Mouse (Mus musculus) lung, embryonic 16.5 days (tissue): ENCODE data around the gene Tmco5. TPM values are rescaled to one million over a fixed set of nuclear protein-coding genes. Genes with fewer than 3 reads are reported as not detected.
A peak's percentile ranks its signal among the peaks of the same experiment; 100 is the strongest.

Experiments used
- ATAC-seq: fragments of 200-750 bp; cut with Nextera tagmentation; 2 replicates; pipeline ENCODE4 v1.8.0; 2017; ENCODE audit warnings: low read depth, mild to moderate bottlenecking, moderate library complexity
- H3K27ac ChIP-seq: fragments of 300-500 bp; sonication (generic); 2 replicates; pipeline ENCODE4 v1.5.1; 2014; ENCODE audit warnings: mild to moderate bottlenecking, control low read depth, low read length
- H3K27me3 ChIP-seq: fragments of 300-500 bp; sonication (generic); 2 replicates; pipeline ENCODE4 v1.6.1; 2014; ENCODE audit warnings: low read depth, low read length, mixed read lengths; ENCODE audit not compliant: control insufficient read depth, insufficient read depth
- H3K36me3 ChIP-seq: fragments of 300-500 bp; sonication (generic); 2 replicates; pipeline ENCODE4 v1.6.1; 2014; ENCODE audit warnings: low read length; ENCODE audit not compliant: control insufficient read depth, insufficient read depth
- H3K4me1 ChIP-seq: fragments of 300-500 bp; sonication (generic); replicated peaks from 2 replicates; pipeline ENCODE4 v1.6.1; 2014; ENCODE audit warnings: low read length, mixed read lengths; ENCODE audit not compliant: control insufficient read depth, insufficient read depth
- H3K4me2 ChIP-seq: fragments of 300-500 bp; sonication (generic); 2 replicates; pipeline ENCODE4 v1.6.1; 2014; ENCODE audit warnings: low read depth, low read length, control low read depth
- H3K4me3 ChIP-seq: fragments of 300-500 bp; sonication (generic); 2 replicates; pipeline ENCODE4 v1.5.1; 2014; ENCODE audit warnings: mild to moderate bottlenecking, low read length, control low read depth
- H3K9ac ChIP-seq: fragments of 300-500 bp; sonication (generic); 2 replicates; pipeline ENCODE4 v1.6.1; 2014; ENCODE audit warnings: low read length, control low read depth
- H3K9me3 ChIP-seq: fragments of 300-500 bp; sonication (generic); 2 replicates; pipeline ENCODE4 v1.6.1; 2016; ENCODE audit warnings: low read length; ENCODE audit not compliant: control insufficient read depth
- WGBS: fragments of 180-500 bp; shearing (Covaris S2); extraction: QIAGEN DNeasy Blood & Tissue Kit; methylation state at CpG from one replicate; pipeline ENCODE4 v1.1.7; 2014; 5-methylcytosine and 5-hydroxymethylcytosine counted together
- polyA plus RNA-seq: library from polyadenylated mRNA; unstranded; fragments of >200 nt; fragmentation: Nextera tagmentation; extraction: Ambion mirVana; gene quantifications from 2 replicates; pipeline ENCODE4 v1.2.1, GENCODE M21; 2015

Gene Tmco5
- not detected in 2 replicates for polyA plus RNA-seq

GRCm38 (mm10) chr2:116878391-116878790 is at the start of gene Tmco5:
Gene Tmco5, plus strand, starts transcription at chr2:116878691.
- Histone ChIP-seq H3K4me2 (no peak within 1 kb of the TSS), H3K9ac (no peak within 1 kb of the TSS), H3K36me3 (no peaks in the 10 kb centered on the region), H3K9me3 (no peaks in the 10 kb centered on the region), H3K27ac (no peak within 1 kb of the TSS), H3K4me1 (no peaks in the 10 kb centered on the region), H3K27me3 (no peaks in the 10 kb centered on the region), H3K4me3 (no peak within 1 kb of the TSS)
- ATAC-seq, result no peak
- 86% methylated on average over 3 of the region's 3 CpGs for WGBS

GRCm38 (mm10) chr2:116831863-116832262 is 46.6 kb upstream of the Tmco5 start:
- Histone ChIP-seq H3K4me2 (no peak overlapping the region), H3K4me1 (no peaks in the 10 kb centered on the region), H3K27ac (no peak overlapping the region), H3K27me3 (no peaks in the 10 kb centered on the region), H3K4me3 (no peak overlapping the region), H3K36me3 (no peaks in the 10 kb centered on the region), H3K9me3 (no peaks in the 10 kb centered on the region), H3K9ac (no peak overlapping the region)
- WGBS, result 56% methylated on average over 11 of the region's 11 CpGs
- 0 out of 2 replicates have a peak, but pooled peaks have one; percentile 23 for ATAC-seq

- ATAC-seq, result no peak
- WGBS, result 56% methylated on average over 3 of the region's 3 CpGs
- no peaks in the 10 kb centered on the region for H3K9me3 ChIP-seq
Observed at GRCm38 (mm10) chr2:116837829-116838228, 40.7 kb upstream of the Tmco5 start.

GRCm38 (mm10) chr2:116838538-116839197 is 39.8 kb upstream of the Tmco5 start:
- H3K36me3 ChIP-seq, result no peaks in the 10 kb centered on the region
- no peaks in the 10 kb centered on the region for H3K9me3 ChIP-seq
- H3K4me3 ChIP-seq, result no peak overlapping the region
- H3K4me2 ChIP-seq, result peak overlapping the region; percentile 28; the same call in 1 of the 2 replicates
- H3K27me3 ChIP-seq, result no peaks in the 10 kb centered on the region; the same call in 1 of the 2 replicates
- 43% methylated on average over 8 of the region's 8 CpGs for WGBS
- no peak overlapping the region for H3K27ac ChIP-seq
- no peak overlapping the region for H3K9ac ChIP-seq
- ATAC-seq, result peak; percentile 69; the same call in 1 of the 2 replicates
- no peaks in the 10 kb centered on the region; the same call in 1 of the 2 replicates for H3K4me1 ChIP-seq

More at GRCm38 (mm10) chr2:116837829-116838228, 40.7 kb upstream of the Tmco5 start:
- Histone ChIP-seq H3K4me2 (no peak overlapping the region), H3K4me1 (no peaks in the 10 kb centered on the region; the same call in 1 of the 2 replicates), H3K27ac (no peak overlapping the region), H3K4me3 (no peak overlapping the region), H3K36me3 (no peaks in the 10 kb centered on the region), H3K27me3 (no peaks in the 10 kb centered on the region; the same call in 1 of the 2 replicates), H3K9ac (no peak overlapping the region)

GRCm38 (mm10) chr2:116849980-116850636 is 28.4 kb upstream of the Tmco5 start:
- Histone ChIP-seq H3K9ac (no peak overlapping the region), H3K36me3 (no peaks in the 10 kb centered on the region), H3K27ac (no peak overlapping the region), H3K4me2 (peak overlapping the region; percentile 25), H3K27me3 (no peaks in the 10 kb centered on the region), H3K4me3 (no peak overlapping the region), H3K9me3 (no peaks in the 10 kb centered on the region), H3K4me1 (0 out of 2 replicates have a peak, but pooled peaks cover 2% of the 10 kb centered on the region)
- ATAC-seq, result no peak
- WGBS, result 35% methylated on average over 20 of the region's 20 CpGs

GRCm38 (mm10) chr2:116851356-116851755 is 27.1 kb upstream of the Tmco5 start:
- no peaks in the 10 kb centered on the region for H3K36me3 ChIP-seq
- no peak overlapping the region for H3K4me3 ChIP-seq
- 65% methylated on average over 4 of the region's 4 CpGs for WGBS
- H3K4me2 ChIP-seq, result no peak overlapping the region
- no peak overlapping the region for H3K9ac ChIP-seq
- H3K27me3 ChIP-seq, result no peaks in the 10 kb centered on the region
- H3K27ac ChIP-seq, result no peak overlapping the region
- no peak for ATAC-seq
- H3K9me3 ChIP-seq, result no peaks in the 10 kb centered on the region
- 0 out of 2 replicates have a peak, but pooled peaks cover 2% of the 10 kb centered on the region for H3K4me1 ChIP-seq

GRCm38 (mm10) chr2:116852249-116852648 is 26.2 kb upstream of the Tmco5 start:
- Histone ChIP-seq H3K27me3 (no peaks in the 10 kb centered on the region), H3K4me2 (no peak overlapping the region), H3K9me3 (no peaks in the 10 kb centered on the region), H3K27ac (no peak overlapping the region), H3K36me3 (no peaks in the 10 kb centered on the region), H3K4me1 (0 out of 2 replicates have a peak, but pooled peaks cover 2% of the 10 kb centered on the region), H3K4me3 (no peak overlapping the region), H3K9ac (no peak overlapping the region)
- 20% methylated on average over 5 of the region's 5 CpGs for WGBS
- ATAC-seq, result 0 out of 2 replicates have a peak, but pooled peaks have one; percentile 47

- no peaks in the 10 kb centered on the region for H3K4me1 ChIP-seq
- no peaks in the 10 kb centered on the region for H3K27me3 ChIP-seq
- H3K4me3 ChIP-seq, result no peak overlapping the region
- ATAC-seq, result no peak
- no peak overlapping the region for H3K27ac ChIP-seq
- H3K4me2 ChIP-seq, result no peak overlapping the region
- no peaks in the 10 kb centered on the region for H3K9me3 ChIP-seq
- no peaks in the 10 kb centered on the region for H3K36me3 ChIP-seq
- WGBS, result 64% methylated on average over 6 of the region's 6 CpGs
- H3K9ac ChIP-seq, result no peak overlapping the region
Observed at GRCm38 (mm10) chr2:116858703-116859102, 19.8 kb upstream of the Tmco5 start.

- Histone ChIP-seq H3K9me3 (no peaks in the 10 kb centered on the region), H3K4me2 (no peak overlapping the region), H3K27ac (no peak overlapping the region), H3K4me3 (no peak overlapping the region), H3K4me1 (no peaks in the 10 kb centered on the region), H3K27me3 (no peaks in the 10 kb centered on the region), H3K9ac (no peak overlapping the region), H3K36me3 (no peaks in the 10 kb centered on the region)
- 53% methylated on average over 9 of the region's 9 CpGs for WGBS
- no peak for ATAC-seq
Observed at GRCm38 (mm10) chr2:116876955-116877615, 1.4 kb upstream of the Tmco5 start.
